Mouse (Mus musculus): ENCODE results near the gene Ano7. TPM values are rescaled to one million over a fixed set of nuclear protein-coding genes. Genes with fewer than 3 reads are reported as not detected.

Gene Ano7
- total and polyA plus RNA-seq, 3 experiments, result 0.11 TPM; not detected in 2

GRCm38 (mm10) chr1:93347176-93347575 lies 26.6 kb upstream of the Ano7 start:
- DNase-seq (ENCODE audit: low spot score) (no peak), ATAC-seq (ENCODE audit: extremely low read depth, insufficient number of reproducible peaks, low FRiP score, poor library complexity, severe bottlenecking) (no peak)
- H3K4me1 ChIP-seq (ENCODE audit: insufficient read depth, low read depth, low read length), result peaks cover 29% of the 10 kb centered on the region
- H3K36me3 ChIP-seq (replicated peaks), result peaks cover 69% of the 10 kb centered on the region
- H3K9me3 ChIP-seq (replicated peaks), result no peaks in the 10 kb centered on the region
- no peak overlapping the region for H3K4me3 ChIP-seq (ENCODE audit: low read depth, low read length)
- no peaks in the 10 kb centered on the region for H3K27me3 ChIP-seq (ENCODE audit: insufficient read depth, low read length)
- TF ChIP-seq GATA1 (IDR thresholded peaks at IDR 0.05; ENCODE audit: borderline replicate concordance, low read length) (no peak), CTCF (IDR thresholded peaks at IDR 0.05; ENCODE audit: low read depth, low read length) (no peak), POLR2AphosphoS5 (IDR thresholded peaks at IDR 0.05; ENCODE audit: insufficient replicate concordance, low read depth, low read length) (no peak)

- DNase-seq (ENCODE audit: low spot score), result no peak
- no peak overlapping the region for H3K4me3 ChIP-seq (ENCODE audit: low read depth, low read length)
- no peaks in the 10 kb centered on the region for H3K9me3 ChIP-seq (replicated peaks)
- no peak for ATAC-seq (ENCODE audit: extremely low read depth, insufficient number of reproducible peaks, low FRiP score, poor library complexity, severe bottlenecking)
- peaks cover 16% of the 10 kb centered on the region for H3K4me1 ChIP-seq (ENCODE audit: insufficient read depth, low read depth, low read length)
- TF ChIP-seq TAL1 (conservative IDR thresholded peaks at IDR 0.05; ENCODE audit: low read depth, low read length) (no peak), POLR2AphosphoS5 (IDR thresholded peaks at IDR 0.05; ENCODE audit: insufficient replicate concordance, low read depth, low read length) (no peak), CTCF (IDR thresholded peaks at IDR 0.05; ENCODE audit: low read depth, low read length) (no peak), GATA2 (IDR thresholded peaks at IDR 0.05; ENCODE audit: borderline replicate concordance, low read depth, low read length) (no peak), GATA1 (IDR thresholded peaks at IDR 0.05; ENCODE audit: borderline replicate concordance, low read length) (no peak)
- H3K27me3 ChIP-seq (ENCODE audit: insufficient read depth, low read length), result no peaks in the 10 kb centered on the region
- H3K36me3 ChIP-seq (replicated peaks), result peaks cover 95% of the 10 kb centered on the region
These were observed 24.0 kb upstream of the Ano7 start for GRCm38 (mm10) chr1:93349701-93350100.

- DNase-seq (ENCODE audit: low spot score) (no peak), ATAC-seq (ENCODE audit: extremely low read depth, insufficient number of reproducible peaks, low FRiP score, poor library complexity, severe bottlenecking) (no peak)
- Histone ChIP-seq H3K4me3 (ENCODE audit: low read depth, low read length) (no peak overlapping the region), H3K4me1 (ENCODE audit: insufficient read depth, low read depth, low read length) (peaks cover under 1% of the 10 kb centered on the region; the same call in 1 of the 2 replicates), H3K36me3 (replicated peaks) (peaks cover 98% of the 10 kb centered on the region), H3K9me3 (replicated peaks) (no peaks in the 10 kb centered on the region), H3K27me3 (ENCODE audit: insufficient read depth, low read length) (no peaks in the 10 kb centered on the region)
- no peak for TF ChIP-seq TAL1 (conservative IDR thresholded peaks at IDR 0.05; ENCODE audit: low read depth, low read length)
These were observed 21.0 kb upstream of the Ano7 start for GRCm38 (mm10) chr1:93352724-93353123.

- DNase-seq (ENCODE audit: low spot score), result no peak
- Histone ChIP-seq H3K4me1 (ENCODE audit: insufficient read depth, low read depth, low read length) (0 out of 2 replicates have a peak, but pooled peaks cover 2% of the 10 kb centered on the region), H3K36me3 (replicated peaks) (peaks cover 98% of the 10 kb centered on the region), H3K4me3 (ENCODE audit: low read depth, low read length) (no peak overlapping the region), H3K9me3 (replicated peaks) (no peaks in the 10 kb centered on the region), H3K27me3 (ENCODE audit: insufficient read depth, low read length) (no peaks in the 10 kb centered on the region)
- no peak for TF ChIP-seq GATA2 (IDR thresholded peaks at IDR 0.05; ENCODE audit: borderline replicate concordance, low read depth, low read length)
- no peak for TF ChIP-seq TAL1 (conservative IDR thresholded peaks at IDR 0.05; ENCODE audit: low read depth, low read length)
- TF ChIP-seq CTCF (IDR thresholded peaks at IDR 0.05; ENCODE audit: low read depth, low read length), result no peak
- no peak for TF ChIP-seq POLR2AphosphoS5 (IDR thresholded peaks at IDR 0.05; ENCODE audit: insufficient replicate concordance, low read depth, low read length)
- no peak for TF ChIP-seq GATA1 (IDR thresholded peaks at IDR 0.05; ENCODE audit: borderline replicate concordance, low read length)
- no peak for ATAC-seq (ENCODE audit: extremely low read depth, insufficient number of reproducible peaks, low FRiP score, poor library complexity, severe bottlenecking)
These were observed 11.1 kb upstream of the Ano7 start for GRCm38 (mm10) chr1:93362661-93363060.

GRCm38 (mm10) chr1:93365641-93366040 lies 8.1 kb upstream of the Ano7 start:
- peaks cover 95% of the 10 kb centered on the region for H3K36me3 ChIP-seq (replicated peaks)
- no peak for TF ChIP-seq TAL1 (conservative IDR thresholded peaks at IDR 0.05; ENCODE audit: low read depth, low read length)
- 0 out of 2 replicates have a peak, but pooled peaks cover 2% of the 10 kb centered on the region for H3K4me1 ChIP-seq (ENCODE audit: insufficient read depth, low read depth, low read length)
- ATAC-seq (ENCODE audit: extremely low read depth, insufficient number of reproducible peaks, low FRiP score, poor library complexity, severe bottlenecking), result no peak
- H3K27me3 ChIP-seq (ENCODE audit: insufficient read depth, low read length), result no peaks in the 10 kb centered on the region
- no peak overlapping the region for H3K4me3 ChIP-seq (ENCODE audit: low read depth, low read length)
- H3K9me3 ChIP-seq (replicated peaks), result no peaks in the 10 kb centered on the region
- DNase-seq (ENCODE audit: low spot score), result no peak

- no peaks in the 10 kb centered on the region for H3K36me3 ChIP-seq (replicated peaks)
- H3K27me3 ChIP-seq (ENCODE audit: insufficient read depth, low read length), result peaks cover 45% of the 10 kb centered on the region
- no peaks in the 10 kb centered on the region for H3K9me3 ChIP-seq (replicated peaks)
- no peak overlapping the region for H3K4me3 ChIP-seq (ENCODE audit: low read depth, low read length)
- DNase-seq (ENCODE audit: low spot score) (no peak), ATAC-seq (ENCODE audit: extremely low read depth, insufficient number of reproducible peaks, low FRiP score, poor library complexity, severe bottlenecking) (no peak)
- TF ChIP-seq GATA1 (IDR thresholded peaks at IDR 0.05; ENCODE audit: borderline replicate concordance, low read length), result no peak
- H3K4me1 ChIP-seq (ENCODE audit: insufficient read depth, low read depth, low read length), result peaks cover 10% of the 10 kb centered on the region; the same call in 1 of the 2 replicates
These were observed 3.6 kb downstream of the Ano7 start for GRCm38 (mm10) chr1:93377307-93377706.

GRCm38 (mm10) chr1:93379117-93379516 lies 5.4 kb downstream of the Ano7 start:
- no peaks in the 10 kb centered on the region for H3K9me3 ChIP-seq (replicated peaks)
- peaks cover 40% of the 10 kb centered on the region for H3K27me3 ChIP-seq (ENCODE audit: insufficient read depth, low read length)
- H3K4me1 ChIP-seq (ENCODE audit: insufficient read depth, low read depth, low read length), result peaks cover 10% of the 10 kb centered on the region; the same call in 1 of the 2 replicates
- H3K4me3 ChIP-seq (ENCODE audit: low read depth, low read length), result no peak overlapping the region
- TF ChIP-seq GATA1 (IDR thresholded peaks at IDR 0.05; ENCODE audit: borderline replicate concordance, low read length), result no peak
- no peak for TF ChIP-seq TAL1 (conservative IDR thresholded peaks at IDR 0.05; ENCODE audit: low read depth, low read length)
- no peak for TF ChIP-seq GATA2 (IDR thresholded peaks at IDR 0.05; ENCODE audit: borderline replicate concordance, low read depth, low read length)
- no peaks in the 10 kb centered on the region for H3K36me3 ChIP-seq (replicated peaks)
- DNase-seq (ENCODE audit: low spot score) (no peak), ATAC-seq (ENCODE audit: extremely low read depth, insufficient number of reproducible peaks, low FRiP score, poor library complexity, severe bottlenecking) (no peak)
